Mouse (Mus musculus) testis, postnatal 10 days (tissue): ENCODE data around the gene Pip4k2b.
"Not testable (repeated sequence)": the region's sequence is repeated elsewhere in the genome, so short reads cannot be mapped to it uniquely, and the experiment has no call there.

Experiments
- DNase-seq: peaks from one replicate; pipeline ENCODE4 v3.0.0; 2021; ENCODE audit warnings: low spot score

Gene Pip4k2b

GRCm38 (mm10) chr11:97748496-97748895 is 4.0 kb upstream of the Pip4k2b start:
- no peak for DNase-seq

- no peak for DNase-seq
These were observed 3.3 kb upstream of the Pip4k2b start for GRCm38 (mm10) chr11:97747773-97748172.

GRCm38 (mm10) chr11:97745331-97745721 is 822 bp upstream of the Pip4k2b start:
- no peak for DNase-seq

GRCm38 (mm10) chr11:97744718-97745330 is 320 bp upstream of the Pip4k2b start:
- peak; percentile 99 for DNase-seq

DNA sequence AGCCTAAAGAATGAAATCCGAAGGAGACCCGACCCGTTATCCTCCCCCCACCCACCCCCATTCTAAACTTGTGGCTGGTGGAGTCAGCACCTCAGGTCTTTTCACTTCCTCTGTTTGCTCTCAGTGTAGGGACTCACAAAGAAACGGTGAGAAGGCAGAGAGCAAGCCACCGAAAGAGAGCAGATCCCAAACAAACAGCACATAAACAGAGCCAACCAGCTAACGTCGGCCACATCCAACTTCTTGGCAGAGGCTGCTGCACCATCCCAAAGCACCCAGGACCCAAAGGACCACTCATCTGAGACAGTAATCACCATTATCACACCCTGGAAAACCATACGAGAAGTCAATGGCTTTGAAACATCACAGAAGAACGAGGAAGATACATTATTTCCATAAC is 1.1 kb downstream of the Pip4k2b start:
- no peak for DNase-seq

GRCm38 (mm10) chr11:97742591-97742990 is 1.9 kb downstream of the Pip4k2b start:
- DNase-seq, result no peak

GRCm38 (mm10) chr11:97742157-97742556 is 2.3 kb downstream of the Pip4k2b start:
- no peak for DNase-seq

- DNase-seq, result no peak
These were observed 4.3 kb downstream of the Pip4k2b start for GRCm38 (mm10) chr11:97740190-97740589.

- DNase-seq, result no peak
These were observed 5.3 kb downstream of the Pip4k2b start for GRCm38 (mm10) chr11:97739155-97739554.

GRCm38 (mm10) chr11:97738703-97739102 is 5.8 kb downstream of the Pip4k2b start:
- DNase-seq, result no peak

- DNase-seq, result no peak
These were observed 6.9 kb downstream of the Pip4k2b start for GRCm38 (mm10) chr11:97737600-97737999.

DNA sequence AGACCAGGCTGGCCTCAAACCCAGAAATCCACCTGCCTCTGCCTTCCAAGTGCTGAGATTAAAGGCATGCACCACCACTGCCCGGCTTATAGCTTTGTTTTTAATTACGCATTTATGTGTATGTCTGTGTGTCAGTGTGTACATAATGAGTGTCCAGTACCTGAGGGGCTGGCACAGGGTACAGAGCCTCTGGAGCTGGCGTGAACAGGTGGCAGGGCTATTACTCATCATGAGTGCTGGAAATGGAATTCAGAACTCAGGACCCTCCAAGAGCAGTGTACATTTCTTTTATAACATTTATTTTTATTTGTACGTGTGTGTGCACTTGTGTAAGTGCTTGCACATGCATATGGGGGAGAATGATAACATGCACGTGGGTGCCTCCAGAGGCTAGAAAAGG is 7.9 kb downstream of the Pip4k2b start:
- DNase-seq, result no peak

GRCm38 (mm10) chr11:97734810-97735209 is 9.7 kb downstream of the Pip4k2b start:
- DNase-seq, result not testable (repeated sequence)

GRCm38 (mm10) chr11:97733689-97734088 is 10.8 kb downstream of the Pip4k2b start:
- DNase-seq, result no peak

- no peak for DNase-seq
These were observed 15.8 kb downstream of the Pip4k2b start for GRCm38 (mm10) chr11:97728730-97729129.

DNA sequence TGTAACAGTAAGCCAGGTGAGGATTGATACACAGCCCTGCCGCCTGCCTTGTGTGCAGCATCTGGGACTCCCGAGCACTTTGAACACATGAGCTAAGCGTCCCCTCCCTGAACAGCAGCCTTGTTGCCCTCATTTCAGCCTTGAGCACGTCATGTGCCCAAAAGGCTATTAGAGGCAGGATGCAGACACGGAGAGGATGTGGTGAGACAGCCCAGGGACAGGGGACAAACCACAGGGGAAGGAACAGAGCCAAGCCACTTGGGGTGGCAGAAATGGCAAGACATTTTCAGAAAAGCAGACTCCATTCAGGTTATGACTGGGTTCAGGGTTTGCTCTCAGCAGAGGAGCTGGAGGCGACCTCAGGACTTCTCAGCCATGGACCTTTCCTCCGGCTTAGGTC is 16.2 kb downstream of the Pip4k2b start:
- no peak for DNase-seq

DNA sequence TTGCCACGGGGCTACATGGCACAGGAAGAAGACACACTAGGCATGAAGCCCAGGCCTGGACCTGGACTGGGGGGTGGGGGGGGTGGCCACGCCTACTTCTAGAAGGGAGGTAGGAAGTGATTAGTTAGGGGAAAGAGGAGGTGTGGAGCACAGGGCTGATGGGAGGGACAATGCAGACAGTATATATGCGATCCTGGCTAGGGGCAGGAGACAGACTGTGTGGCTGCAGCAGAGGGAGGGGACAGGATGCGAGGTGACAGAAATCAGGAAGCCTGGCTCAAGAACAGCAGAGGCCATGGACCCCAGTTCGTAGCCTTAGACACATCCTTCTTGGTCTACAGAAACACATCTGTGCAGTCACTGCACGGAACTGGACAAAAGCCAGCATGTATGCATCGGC is 20.8 kb downstream of the Pip4k2b start:
- DNase-seq, result no peak

DNA sequence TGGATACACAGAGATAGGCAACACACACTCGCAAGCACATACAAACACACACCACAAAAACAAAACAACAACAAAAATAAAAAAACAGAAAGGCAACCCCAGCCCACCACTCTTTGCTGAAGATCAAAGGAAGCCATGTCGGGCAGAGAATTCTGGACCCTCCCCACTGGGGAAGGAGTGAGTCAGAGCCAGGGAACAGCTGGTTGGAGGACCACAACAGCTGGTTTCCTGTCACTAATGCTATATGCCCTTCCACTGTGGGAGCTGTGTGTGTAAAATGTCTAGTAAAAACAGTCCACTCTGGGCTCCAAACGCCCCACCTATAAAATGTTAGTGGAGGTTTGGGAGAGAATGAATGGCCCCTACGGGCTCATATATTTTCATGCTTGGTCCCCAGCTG is 23.2 kb downstream of the Pip4k2b start:
- no peak for DNase-seq

- no peak for DNase-seq
These were observed 25.5 kb downstream of the Pip4k2b start for GRCm38 (mm10) chr11:97719041-97719440.

- DNase-seq, result no peak
These were observed 26.1 kb downstream of the Pip4k2b start for GRCm38 (mm10) chr11:97718281-97718860.

- DNase-seq, result no peak
These were observed 26.9 kb downstream of the Pip4k2b start for GRCm38 (mm10) chr11:97717369-97718280.

DNA sequence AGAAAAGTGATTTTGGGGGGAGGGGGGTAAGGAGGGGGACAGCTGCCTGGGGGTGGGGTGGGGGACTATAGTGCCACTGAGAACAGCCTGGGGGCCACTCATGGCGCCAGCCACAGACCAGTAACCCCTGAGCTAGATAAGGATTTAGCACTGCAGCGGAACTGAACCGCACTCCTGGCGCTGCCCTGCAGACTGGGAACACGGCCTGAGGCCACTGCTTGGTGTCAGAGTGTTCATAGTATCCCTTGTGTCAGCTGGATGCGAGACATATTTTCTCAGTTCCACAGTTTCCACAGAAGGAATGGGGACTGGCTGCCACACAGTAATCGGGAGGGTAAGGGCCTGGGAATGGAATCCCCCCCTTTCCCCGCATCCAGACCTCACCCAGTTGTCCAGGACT is 28.5 kb downstream of the Pip4k2b start:
- DNase-seq, result no peak
